Mouse (Mus musculus) T-cell, adult 66 days (primary cell): Measurements from ENCODE around the gene Nup133. TPM values are rescaled to one million over a fixed set of nuclear protein-coding genes. Genes with fewer than 3 reads are reported as not detected.

Source experiments
- total RNA-seq, 2 experiments: library from RNA; stranded (reverse); gene quantifications; 3 replicates in 1 of 2; 4 replicates in 1 of 2; pipeline ENCODE4 v1.2.4; 2023

Nup133 gene
- total RNA-seq: 10 to 100 TPM; 20.2 to 26.3 TPM

GRCm38 (mm10) chr8:123948942-123949685 lies at the start of gene Nup133:
TSS of gene Nup133 (minus strand) at chr8:123949265.

GRCm38 (mm10) chr8:123982826-123983400 lies 33.8 kb upstream of the Nup133 start, which contains the start of gene Abcb10:
TSS of gene Abcb10 (minus strand) at chr8:123983122.

GRCm38 (mm10) chr8:123894502-123895097 lies 54.5 kb downstream of the Nup133 start, which contains the start of gene Acta1:
TSS of gene Acta1 (minus strand) at chr8:123894751.

GRCm38 (mm10) chr8:123859648-123860259 lies 89.3 kb downstream of the Nup133 start, which contains the start of gene Ccsap:
TSS of gene Ccsap (minus strand) at chr8:123860209.

Other genes starting within 250 kb of the Nup133 start
- gene Rab4a, start 143.3 kb downstream of the Nup133 start, total RNA-seq: 1 to 10 TPM; 4.5 to 6.1 TPM
- gene Ccsap, start 89.1 kb downstream of the Nup133 start, total RNA-seq: 10 to 100 TPM; 24.0 to 25.4 TPM
- under 1 TPM in 1 of 2 experiments, not detected in 1; 0.41 TPM for gene Acta1, start 54.5 kb downstream of the Nup133 start, total RNA-seq
- 1 to 10 TPM; 1.9 to 2.6 TPM for gene Abcb10, start 33.9 kb upstream of the Nup133 start, total RNA-seq
- gene Taf5l, start 72.1 kb upstream of the Nup133 start, total RNA-seq: 10 to 100 TPM; 54.1 to 60.7 TPM
- 10 to 100 TPM; 20.7 to 22.3 TPM for gene Urb2, start 72.2 kb upstream of the Nup133 start, total RNA-seq